Mouse (Mus musculus) heart, embryonic 12.5 days (tissue): ENCODE data around the gene Ephb4. TPM values are rescaled to one million over a fixed set of nuclear protein-coding genes. Genes with fewer than 3 reads are reported as not detected.

Source experiments
- ATAC-seq: fragments of 200-750 bp; cut with Nextera tagmentation; 2 replicates; pipeline ENCODE4 v1.8.0; 2017; ENCODE audit warnings: moderate TSS enrichment, moderate library complexity; ENCODE audit not compliant: insufficient number of reproducible peaks, low FRiP score
- H3K27ac ChIP-seq: fragments of 300-500 bp; sonication (generic); 2 replicates; pipeline ENCODE4 v1.5.1; 2016; ENCODE audit warnings: mild to moderate bottlenecking, moderate library complexity; ENCODE audit not compliant: poor library complexity, severe bottlenecking
- H3K27me3 ChIP-seq: fragments of 300-500 bp; sonication (generic); replicated peaks from 2 replicates; pipeline ENCODE4 v1.6.1; 2016; ENCODE audit warnings: mild to moderate bottlenecking, moderate library complexity
- H3K36me3 ChIP-seq: fragments of 300-500 bp; sonication (generic); 2 replicates; pipeline ENCODE4 v1.6.1; 2016; ENCODE audit warnings: mild to moderate bottlenecking, moderate library complexity
- H3K4me1 ChIP-seq: fragments of 300-500 bp; sonication (generic); replicated peaks from 2 replicates; pipeline ENCODE4 v1.6.1; 2016; ENCODE audit warnings: mild to moderate bottlenecking
- H3K4me2 ChIP-seq: fragments of 300-500 bp; sonication (generic); 2 replicates; pipeline ENCODE4 v1.6.1; 2016; ENCODE audit warnings: mild to moderate bottlenecking, moderate library complexity
- H3K4me3 ChIP-seq: fragments of 300-500 bp; sonication (generic); 2 replicates; pipeline ENCODE4 v1.5.1; 2016; ENCODE audit warnings: mild to moderate bottlenecking
- H3K9ac ChIP-seq: fragments of 300-500 bp; sonication (generic); 2 replicates; pipeline ENCODE4 v1.6.1; 2016; ENCODE audit warnings: mild to moderate bottlenecking, moderate library complexity
- H3K9me3 ChIP-seq: fragments of 300-500 bp; sonication (generic); replicated peaks from 2 replicates; pipeline ENCODE4 v1.6.1; 2016; ENCODE audit warnings: mild to moderate bottlenecking, moderate library complexity
- WGBS: fragments of 180-500 bp; shearing (Covaris S2); methylation state at CpG from one replicate; pipeline ENCODE4 v1.1.7; 2016; 5-methylcytosine and 5-hydroxymethylcytosine counted together
- polyA plus RNA-seq: library from polyadenylated mRNA; unstranded; fragments of >200 nt; fragmentation: Nextera tagmentation; extraction: Ambion mirVana; gene quantifications from 2 replicates; pipeline ENCODE4 v1.2.1, GENCODE M21; 2016

Gene Ephb4
- polyA plus RNA-seq, 1 experiment from 2014 or later: 53.1 TPM

DNA sequence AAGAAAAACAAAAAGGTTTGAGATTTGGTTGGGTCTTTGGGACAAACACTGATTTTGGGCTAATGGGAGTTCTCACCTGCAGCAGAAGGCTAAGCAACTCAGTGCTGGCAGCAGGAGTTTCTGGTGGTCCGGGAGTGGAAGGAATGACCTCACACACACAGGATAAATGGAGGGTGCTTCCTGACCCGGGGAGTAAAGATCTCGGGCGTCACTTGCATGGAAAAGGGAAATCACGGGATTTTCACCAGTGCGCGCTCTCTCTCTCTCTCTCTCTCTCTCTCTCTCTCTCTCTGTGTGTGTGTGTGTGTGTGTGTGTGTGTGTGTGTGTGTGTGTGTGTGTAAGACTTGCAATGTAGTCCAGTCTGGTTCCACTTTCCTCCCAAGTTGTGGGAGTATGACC, 2.1 kb upstream of the Ephb4 start:
- ATAC-seq: no peak
- WGBS: 29% methylated on average over 7 of the region's 7 CpGs
- Histone ChIP-seq H3K27ac (peak overlapping the region; percentile 95), H3K4me2 (peak overlapping the region; percentile 94), H3K4me1 (peaks cover 50% of the 10 kb centered on the region), H3K4me3 (peak overlapping the region; percentile 83), H3K27me3 (no peaks in the 10 kb centered on the region), H3K9ac (peak overlapping the region; percentile 71; the same call in 1 of the 2 replicates), H3K9me3 (no peaks in the 10 kb centered on the region), H3K36me3 (no peaks in the 10 kb centered on the region)

DNA sequence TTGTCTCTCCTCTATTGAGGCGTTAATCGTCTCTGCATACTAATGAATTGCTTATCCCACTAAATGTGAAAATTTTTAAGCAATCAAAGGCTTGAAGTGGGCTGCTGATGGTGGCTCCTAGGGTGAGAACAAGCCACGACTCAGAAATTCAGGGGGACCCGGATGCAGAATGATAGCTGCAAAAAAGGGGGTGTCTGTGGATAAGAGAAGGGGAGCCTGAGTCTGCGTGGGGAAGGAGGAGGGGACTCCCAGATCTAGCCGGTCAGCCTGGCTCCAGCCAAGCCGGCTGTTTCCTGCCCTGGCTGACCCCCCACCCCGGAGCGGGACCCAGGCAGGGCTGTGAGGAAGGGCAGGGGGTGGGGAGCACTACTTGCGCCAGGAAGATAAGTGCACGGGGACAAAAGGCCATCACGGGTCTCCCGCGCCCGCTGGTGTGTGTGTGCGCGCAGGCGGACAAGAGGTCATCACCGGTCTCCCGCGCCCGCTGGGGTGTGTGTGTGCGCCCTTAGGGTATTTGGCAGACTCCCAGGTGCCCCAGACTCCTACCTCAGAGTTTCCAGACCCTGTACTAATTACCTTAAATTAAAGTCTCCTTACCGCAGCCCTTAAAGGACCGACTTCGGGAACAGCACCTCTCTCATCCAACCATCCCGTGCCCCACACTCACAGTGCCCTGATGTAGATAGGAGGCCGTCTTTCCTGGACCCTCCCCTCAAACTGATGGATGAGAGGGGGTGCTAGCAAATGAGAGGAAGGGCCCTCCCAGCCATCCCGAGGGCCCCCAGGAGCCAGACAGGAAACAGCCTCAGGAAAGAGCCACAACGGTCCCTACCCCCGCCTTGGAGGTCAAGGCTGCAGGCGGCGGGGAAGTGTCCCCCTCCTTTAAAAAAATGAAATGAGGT, 1.2 kb upstream of the Ephb4 start:
- Histone ChIP-seq H3K27ac (peak overlapping the region; percentile 95), H3K9me3 (no peaks in the 10 kb centered on the region), H3K27me3 (no peaks in the 10 kb centered on the region), H3K9ac (peak overlapping the region; percentile 71), H3K4me1 (peaks cover 56% of the 10 kb centered on the region), H3K4me3 (peak overlapping the region; percentile 83), H3K4me2 (peak overlapping the region; percentile 94), H3K36me3 (peaks cover 6% of the 10 kb centered on the region)
- peak; percentile 73 for ATAC-seq
- WGBS: under 1% methylated on average over 33 of the region's 33 CpGs

DNA sequence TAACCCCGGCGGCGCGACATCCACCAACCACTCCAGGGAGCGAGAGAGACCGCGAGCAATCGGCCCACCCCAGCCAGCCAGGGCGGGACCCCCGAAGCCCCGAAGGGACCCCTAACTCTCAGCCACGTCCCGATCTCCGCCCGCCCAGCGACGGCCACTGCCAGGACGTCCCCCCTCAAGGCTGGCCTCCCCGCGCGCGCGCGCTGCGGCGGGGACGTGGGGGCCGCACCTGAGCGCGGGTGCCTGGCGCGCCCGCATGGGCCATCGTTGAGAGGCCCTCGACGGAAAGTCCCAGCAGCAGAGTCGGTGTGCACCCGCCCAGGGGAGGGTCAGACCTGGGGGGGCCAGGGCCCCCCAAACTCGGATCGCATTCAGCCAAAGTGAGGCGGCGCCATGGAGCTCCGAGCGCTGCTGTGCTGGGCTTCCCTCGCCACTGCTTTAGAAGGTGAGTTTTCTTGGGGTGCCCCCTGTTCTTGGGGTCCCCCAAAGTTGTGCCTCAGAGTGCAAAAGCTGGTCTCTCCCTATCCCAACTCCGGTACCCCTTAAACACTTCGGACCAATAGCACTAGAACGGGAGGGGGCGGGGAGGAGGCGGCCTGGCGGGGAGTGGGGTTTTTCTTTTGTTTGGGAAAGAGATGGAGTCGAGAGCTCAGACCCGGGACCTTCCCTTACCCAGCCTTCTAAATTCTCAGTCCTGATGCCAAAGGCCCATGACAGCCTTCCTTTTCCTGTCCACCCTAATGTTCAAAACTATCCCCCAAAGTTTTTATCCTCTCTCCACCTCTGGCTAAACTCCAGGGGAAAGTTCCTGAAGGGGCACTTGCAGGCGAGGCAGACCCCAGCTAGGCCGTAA, 522 bp downstream of the Ephb4 start:
- peak overlapping the region; percentile 95 for H3K27ac ChIP-seq
- peak overlapping the region; percentile 94 for H3K4me2 ChIP-seq
- H3K4me1 ChIP-seq: peaks cover 58% of the 10 kb centered on the region
- H3K4me3 ChIP-seq: peak overlapping the region; percentile 83
- H3K27me3 ChIP-seq: no peaks in the 10 kb centered on the region
- H3K9ac ChIP-seq: peak overlapping the region; percentile 96
- H3K36me3 ChIP-seq: peaks cover 23% of the 10 kb centered on the region
- WGBS: under 1% methylated on average over 55 of the region's 55 CpGs
- no peaks in the 10 kb centered on the region for H3K9me3 ChIP-seq
- ATAC-seq: peak; percentile 43

DNA sequence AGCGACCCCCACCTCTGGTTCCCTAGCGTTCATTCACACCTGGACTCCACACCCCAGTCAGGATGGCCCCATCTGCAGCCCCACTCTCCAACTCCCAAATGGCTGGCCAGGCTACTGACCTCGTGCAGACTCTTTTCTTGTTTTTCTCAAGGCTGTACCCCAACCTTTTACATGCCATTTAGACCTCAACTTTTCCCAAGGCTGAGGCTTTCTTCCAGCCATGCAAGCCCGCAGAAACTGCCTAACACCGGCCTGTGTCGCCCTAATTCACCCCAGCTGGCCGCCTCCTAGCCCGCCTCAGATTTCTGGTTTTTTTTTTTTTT, 1.1 kb downstream of the Ephb4 start:
- Histone ChIP-seq H3K4me3 (peak overlapping the region; percentile 83), H3K27ac (peak overlapping the region; percentile 95), H3K9me3 (no peaks in the 10 kb centered on the region), H3K36me3 (peaks cover 29% of the 10 kb centered on the region), H3K9ac (peak overlapping the region; percentile 96), H3K4me2 (peak overlapping the region; percentile 94), H3K4me1 (peaks cover 52% of the 10 kb centered on the region), H3K27me3 (no peaks in the 10 kb centered on the region)
- no peak for ATAC-seq
- WGBS: 3% methylated on average over 8 of the region's 8 CpGs

DNA sequence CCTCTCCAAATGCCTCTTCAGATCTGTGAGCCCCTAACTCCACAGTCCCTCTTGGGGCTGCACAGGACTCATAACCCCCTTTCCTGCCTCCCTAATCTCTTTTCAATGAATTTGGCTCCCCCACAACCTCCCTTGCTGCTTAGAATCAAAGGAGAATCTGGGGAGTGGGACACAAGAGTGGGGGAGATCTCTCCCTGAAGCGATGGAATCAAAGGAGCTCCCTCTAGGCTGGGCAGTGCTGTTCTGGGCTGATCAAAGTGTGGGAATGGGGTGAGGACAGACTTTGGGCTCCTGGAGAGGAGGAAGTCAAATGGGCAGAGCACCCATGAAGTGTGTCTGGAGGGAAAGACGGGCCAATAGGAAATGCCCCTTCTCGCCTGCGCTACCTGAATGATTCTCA, 1.5 kb downstream of the Ephb4 start:
- Histone ChIP-seq H3K36me3 (peaks cover 32% of the 10 kb centered on the region), H3K4me3 (peak overlapping the region; percentile 83), H3K4me2 (peak overlapping the region; percentile 94), H3K4me1 (peaks cover 50% of the 10 kb centered on the region), H3K9ac (peak overlapping the region; percentile 96), H3K27me3 (no peaks in the 10 kb centered on the region), H3K9me3 (no peaks in the 10 kb centered on the region), H3K27ac (peak overlapping the region; percentile 95)
- WGBS: 23% methylated on average over 4 of the region's 4 CpGs
- no peak for ATAC-seq

DNA sequence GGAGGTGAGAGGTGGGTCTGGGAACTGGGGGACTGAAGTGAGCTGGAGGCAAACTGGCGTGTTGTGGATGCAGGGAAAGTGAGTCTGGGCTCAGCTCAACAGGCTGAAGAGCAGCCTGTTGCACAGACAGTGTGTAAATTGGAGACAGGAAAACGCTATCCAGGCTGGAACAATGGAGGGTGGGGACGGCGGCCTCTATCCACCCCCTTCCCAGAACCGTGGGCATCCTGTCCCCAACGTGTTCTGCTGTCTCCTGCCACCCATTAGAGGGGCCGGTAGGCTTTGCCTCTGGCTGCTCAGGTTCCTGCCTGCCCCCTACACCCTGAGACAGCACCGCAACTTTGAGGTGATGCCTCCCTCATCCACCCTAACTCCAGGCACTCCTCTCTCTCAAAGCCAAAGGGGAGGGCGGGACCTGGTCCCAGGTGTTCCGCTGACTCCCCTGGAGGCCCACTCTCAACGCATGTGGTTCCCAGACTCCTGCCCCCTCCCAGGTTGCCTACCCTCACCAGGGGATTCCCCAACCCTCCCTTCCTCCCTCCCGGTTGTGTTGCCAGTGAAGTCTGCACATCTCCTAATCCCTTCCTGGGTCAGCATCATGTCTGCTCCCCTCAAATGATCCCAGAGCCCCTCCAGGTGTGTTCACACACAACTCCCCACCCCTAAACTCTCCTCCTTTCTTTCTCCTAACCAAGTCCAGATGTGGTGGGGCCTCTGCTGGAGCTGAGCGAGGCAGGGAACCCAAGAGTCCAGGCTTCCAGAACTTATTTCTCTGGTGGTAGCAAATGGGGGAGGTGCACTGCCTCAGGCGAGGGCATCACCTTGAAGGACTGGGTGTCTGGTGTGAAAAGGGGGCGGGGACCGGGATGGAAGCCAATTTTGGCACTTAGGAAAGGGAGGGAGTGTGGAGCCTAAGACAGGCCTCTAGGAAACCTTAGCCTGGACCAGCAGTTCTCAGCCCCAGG, 2.4 kb downstream of the Ephb4 start:
- no peak for ATAC-seq
- Histone ChIP-seq H3K36me3 (peaks cover 40% of the 10 kb centered on the region), H3K27me3 (no peaks in the 10 kb centered on the region), H3K9me3 (no peaks in the 10 kb centered on the region), H3K4me2 (peak overlapping the region; percentile 94), H3K4me1 (peaks cover 46% of the 10 kb centered on the region), H3K27ac (peak overlapping the region; percentile 95), H3K9ac (peak overlapping the region; percentile 96), H3K4me3 (peak overlapping the region; percentile 83)
- WGBS: 12% methylated on average over 16 of the region's 16 CpGs

DNA sequence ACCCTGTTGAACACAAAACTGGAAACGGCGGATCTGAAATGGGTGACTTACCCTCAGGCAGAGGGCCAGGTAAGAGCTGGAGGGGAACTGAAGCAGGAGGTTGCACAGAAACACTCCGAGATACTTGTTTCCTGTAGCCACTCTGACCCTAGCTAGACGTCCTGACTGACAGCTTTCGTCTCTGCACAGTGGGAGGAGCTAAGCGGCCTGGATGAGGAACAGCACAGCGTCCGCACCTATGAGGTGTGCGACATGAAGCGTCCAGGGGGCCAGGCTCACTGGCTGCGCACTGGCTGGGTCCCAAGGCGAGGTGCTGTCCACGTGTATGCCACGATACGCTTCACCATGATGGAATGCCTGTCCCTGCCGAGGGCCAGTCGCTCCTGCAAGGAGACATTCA, 4.2 kb downstream of the Ephb4 start:
- Histone ChIP-seq H3K9ac (no peak overlapping the region), H3K4me2 (peak overlapping the region; percentile 43), H3K4me3 (peak overlapping the region; percentile 6; the same call in 1 of the 2 replicates), H3K27me3 (no peaks in the 10 kb centered on the region), H3K36me3 (peaks cover 58% of the 10 kb centered on the region), H3K9me3 (no peaks in the 10 kb centered on the region), H3K27ac (no peak overlapping the region), H3K4me1 (peaks cover 33% of the 10 kb centered on the region)
- 78% methylated on average over 17 of the region's 17 CpGs for WGBS
- no peak for ATAC-seq

DNA sequence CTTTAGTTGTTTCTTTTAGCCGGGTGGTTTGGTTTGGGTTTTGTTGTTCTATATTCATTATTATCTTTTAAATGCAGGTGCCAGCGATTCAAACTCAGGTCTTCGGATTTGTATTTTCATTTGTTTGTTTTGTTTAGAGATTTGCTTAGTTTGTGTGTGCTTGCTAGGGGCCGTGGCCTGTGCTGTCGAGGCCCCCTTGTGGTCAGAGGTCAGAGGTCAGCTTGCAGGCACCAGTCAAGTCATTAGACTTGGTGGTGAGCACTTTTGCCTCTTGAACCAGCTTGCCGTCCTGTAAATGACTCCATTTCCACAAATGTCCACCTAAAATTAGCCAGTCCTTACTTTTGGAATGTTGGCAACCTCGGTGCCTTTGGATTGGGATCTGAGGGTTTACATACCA, 8.5 kb downstream of the Ephb4 start:
- WGBS: 42% methylated on average over 7 of the region's 7 CpGs
- Histone ChIP-seq H3K27me3 (no peaks in the 10 kb centered on the region), H3K9ac (no peak overlapping the region), H3K9me3 (no peaks in the 10 kb centered on the region), H3K36me3 (peaks cover 96% of the 10 kb centered on the region), H3K4me2 (no peak overlapping the region), H3K4me1 (peaks cover 9% of the 10 kb centered on the region), H3K4me3 (no peak overlapping the region), H3K27ac (no peak overlapping the region)
- no peak for ATAC-seq

DNA sequence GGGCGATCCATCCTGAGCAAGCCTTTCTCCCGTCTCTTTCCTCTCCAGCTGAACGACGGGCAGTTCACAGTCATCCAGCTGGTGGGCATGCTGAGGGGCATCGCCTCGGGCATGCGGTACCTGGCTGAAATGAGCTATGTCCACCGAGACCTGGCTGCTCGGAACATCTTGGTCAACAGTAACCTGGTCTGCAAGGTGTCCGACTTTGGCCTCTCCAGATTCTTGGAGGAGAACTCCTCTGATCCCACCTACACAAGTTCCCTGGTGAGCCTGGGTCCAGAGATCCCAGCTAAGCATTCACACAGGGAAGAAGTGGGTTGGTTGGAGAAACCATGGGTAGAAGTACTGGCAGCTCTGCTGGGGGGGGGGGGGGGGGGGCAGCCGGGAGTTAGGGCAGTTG, 19.8 kb downstream of the Ephb4 start:
- no peak for ATAC-seq
- Histone ChIP-seq H3K27me3 (no peaks in the 10 kb centered on the region), H3K27ac (no peak overlapping the region), H3K4me1 (0 out of 2 replicates have a peak, but pooled peaks cover 2% of the 10 kb centered on the region), H3K9ac (no peak overlapping the region), H3K4me3 (no peak overlapping the region), H3K4me2 (no peak overlapping the region), H3K36me3 (peaks cover 99% of the 10 kb centered on the region), H3K9me3 (no peaks in the 10 kb centered on the region)
- WGBS: 95% methylated on average over 11 of the region's 11 CpGs

DNA sequence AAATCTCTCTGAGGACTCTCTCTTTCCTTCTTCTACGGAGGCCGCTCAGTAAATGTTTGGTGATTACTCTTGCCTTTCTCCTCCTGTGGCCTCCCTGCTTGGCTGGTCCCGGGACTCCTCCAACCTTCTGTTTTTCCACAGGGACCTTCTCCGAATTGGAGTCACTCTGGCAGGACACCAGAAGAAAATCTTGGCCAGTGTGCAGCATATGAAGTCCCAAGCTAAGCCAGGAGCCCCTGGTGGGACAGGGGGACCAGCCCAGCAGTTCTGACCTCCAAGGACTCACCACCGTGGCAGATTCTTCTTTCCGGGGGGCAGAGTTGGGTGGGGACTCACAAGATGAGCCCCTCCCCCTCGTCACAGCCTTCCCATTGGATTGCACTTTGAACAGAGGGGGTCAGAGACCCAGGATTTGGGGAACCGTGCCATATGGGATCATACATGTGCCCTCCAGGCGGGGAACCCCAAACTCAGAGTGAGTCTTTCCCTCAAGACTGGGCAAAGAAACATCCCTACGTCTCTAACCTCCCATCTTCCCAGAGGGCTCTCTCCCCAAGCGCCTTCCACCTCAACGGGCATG, 23.6 kb downstream of the Ephb4 start:
- H3K27me3 ChIP-seq: no peaks in the 10 kb centered on the region
- 80% methylated on average over 12 of the region's 12 CpGs for WGBS

More for the DNA sequence above, 23.6 kb downstream of the Ephb4 start:
- Histone ChIP-seq H3K9me3 (no peaks in the 10 kb centered on the region), H3K4me3 (no peak overlapping the region), H3K4me1 (peaks cover 28% of the 10 kb centered on the region), H3K27ac (no peak overlapping the region), H3K4me2 (no peak overlapping the region), H3K36me3 (peaks cover 73% of the 10 kb centered on the region), H3K9ac (no peak overlapping the region)
- ATAC-seq: no peak
